Mouse (Mus musculus) subcutaneous adipose tissue, adult 2 months (tissue): Measurements from ENCODE around the gene Cwh43. TPM values are rescaled to one million over a fixed set of nuclear protein-coding genes. Genes with fewer than 3 reads are reported as not detected.

ENCODE experiments used
- polyA plus RNA-seq: library from polyadenylated mRNA; depleted of rRNA; stranded (reverse); fragments of >200 nt; gene quantifications from 2 replicates; pipeline ENCODE4 v1.2.3, GENCODE M21; 2012; ENCODE audit warnings: low replicate concordance; rRNA removed

Cwh43 gene
- polyA plus RNA-seq: 0.04 and 0.42 TPM in 2 replicates

GRCm38 (mm10) chr5:73405981-73406722 is at the start of gene Cwh43:
TSS of gene Cwh43 (plus strand) at chr5:73406075.

GRCm38 (mm10) chr5:73480700-73481099 is 74.8 kb downstream of the Cwh43 start, which contains the start of gene Dcun1d4:
TSS of gene Dcun1d4 (plus strand) at chr5:73481000.

Other genes starting within 250 kb of the Cwh43 start
- 42.6 and 72.2 TPM in 2 replicates for gene Fryl, start 149.5 kb upstream of the Cwh43 start, polyA plus RNA-seq
- 81.2 and 94.0 TPM in 2 replicates for gene Ociad1, start 113.3 kb upstream of the Cwh43 start, polyA plus RNA-seq
- 0.86 and 2.9 TPM in 2 replicates for gene Ociad2, start 65.0 kb upstream of the Cwh43 start, polyA plus RNA-seq
- gene Dcun1d4, start 74.9 kb downstream of the Cwh43 start, polyA plus RNA-seq: 8.8 and 9.4 TPM in 2 replicates
- 0.07 and 0.09 TPM in 2 replicates for gene Lrrc66, start 226.5 kb downstream of the Cwh43 start, polyA plus RNA-seq
- 16.3 and 20.0 TPM in 2 replicates for gene Sgcb, start 241.7 kb downstream of the Cwh43 start, polyA plus RNA-seq
- gene Spata18, start 245.3 kb downstream of the Cwh43 start, polyA plus RNA-seq: 0.12 TPM in 1 of 2 replicates, not detected in the other